Mouse (Mus musculus) heart, postnatal 0 days (tissue): ENCODE measurements around the gene Tob1.

Experiments
- CTCF ChIP-seq: IDR thresholded peaks from 2 replicates; pipeline ENCODE4 v1.5.1; 2016; ENCODE audit warnings: antibody characterized with exemption, control low read depth, low read depth
- EP300 ChIP-seq: IDR thresholded peaks from 2 replicates; pipeline ENCODE4 v1.6.1; 2016; ENCODE audit warnings: antibody characterized with exemption, low read depth

- TF ChIP-seq EP300 (no peak), CTCF (no peak)
Measured at GRCm38 (mm10) chr11:94245955-94246788, 34.9 kb downstream of the Tob1 start, which contains the start of gene Wfikkn2.
